Mouse (Mus musculus) urinary bladder, adult 18-20 months (tissue): ENCODE data around the gene Fam184b.

Source experiments
- DNase-seq, 2 experiments: peaks; one replicate each; pipeline ENCODE4 v3.0.0; 2022; ENCODE audit warnings: low spot score in 2 of 2, mixed read lengths in 2 of 2

Gene Fam184b

GRCm38 (mm10) chr5:45595363-45596039, 43.9 kb downstream of the Fam184b start:
- DNase-seq: no peak

DNA sequence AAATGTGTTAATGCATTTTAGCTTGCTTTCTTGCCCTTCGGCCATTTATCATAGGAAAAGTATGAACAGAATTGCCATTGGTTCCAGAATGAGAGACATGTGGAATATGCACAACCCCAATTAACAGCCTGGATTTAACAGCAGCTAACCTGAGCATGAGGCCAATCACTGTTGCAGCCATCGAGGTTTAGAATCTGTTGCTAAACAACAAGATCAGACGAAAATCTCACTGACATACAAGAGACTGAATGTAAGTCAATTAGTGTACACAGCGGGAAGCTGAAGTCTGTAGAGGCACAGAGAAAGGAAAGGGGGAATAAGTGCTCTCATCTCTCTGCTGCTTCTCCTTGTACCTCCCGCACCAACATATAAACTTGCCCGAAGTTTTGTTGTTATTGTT, 46.1 kb downstream of the Fam184b start:
- DNase-seq: no peak

DNA sequence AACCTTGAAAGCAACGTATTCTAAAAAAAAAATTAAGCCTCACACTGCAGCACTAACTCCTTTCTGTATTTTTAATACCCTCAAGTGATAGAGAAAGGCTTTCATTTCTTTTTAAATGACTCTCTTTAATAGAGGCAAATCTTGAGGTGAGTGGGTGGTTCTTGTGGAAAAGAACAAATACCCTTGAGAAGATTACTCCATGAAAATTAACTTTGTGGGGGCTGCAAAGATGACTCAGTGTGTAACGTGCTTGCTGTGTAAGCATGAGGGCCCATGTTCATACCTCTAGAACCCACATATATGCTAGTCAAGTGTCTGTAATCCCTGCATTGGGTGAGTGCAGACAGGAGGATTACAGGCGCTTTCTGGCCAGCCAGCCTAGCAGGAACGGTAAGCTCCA, 49.3 kb downstream of the Fam184b start:
- no peak for DNase-seq

DNA sequence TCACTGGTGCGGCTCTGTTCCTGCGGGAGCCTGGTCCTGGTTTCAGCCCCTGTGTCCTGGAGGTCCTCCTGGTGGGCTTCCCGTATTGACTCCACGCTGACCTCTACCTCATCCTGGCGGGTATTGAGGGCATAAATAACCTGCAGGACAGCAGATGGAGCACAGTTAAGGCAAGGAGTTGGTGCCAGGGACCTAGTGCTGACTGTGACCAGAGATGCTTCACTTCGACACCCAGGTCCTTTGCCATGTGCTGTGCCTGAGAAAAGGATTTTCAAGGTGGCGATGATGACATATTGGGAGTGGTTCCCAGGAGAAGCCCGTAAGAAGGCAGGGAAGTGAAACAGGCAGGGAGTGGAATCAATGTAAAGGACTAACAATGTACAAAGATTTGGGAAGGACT, 54.8 kb downstream of the Fam184b start:
- no peak for DNase-seq

- no peak for DNase-seq
Observed at GRCm38 (mm10) chr5:45580279-45580678, 59.1 kb downstream of the Fam184b start.

DNA sequence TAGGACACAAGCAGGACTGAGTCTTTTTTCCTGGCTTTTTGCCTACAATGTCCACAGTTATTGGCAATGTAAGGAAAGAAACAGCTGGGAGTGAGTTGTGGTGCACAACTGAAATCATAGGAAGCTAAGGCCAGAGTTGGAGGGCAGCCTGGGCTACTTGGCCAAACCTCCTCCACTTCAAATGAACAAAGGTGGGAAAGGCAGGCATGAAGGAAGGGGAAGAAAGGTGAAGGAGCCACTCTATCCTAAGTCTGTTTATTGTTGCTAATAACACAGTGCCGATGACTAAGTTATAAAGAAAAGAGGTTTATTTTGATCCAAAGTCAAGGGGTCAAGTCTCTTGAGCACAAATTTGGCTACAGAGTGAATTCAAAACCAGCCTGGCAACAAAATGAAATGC, 62.0 kb downstream of the Fam184b start:
- no peak for DNase-seq

GRCm38 (mm10) chr5:45576716-45577115, 62.7 kb downstream of the Fam184b start:
- DNase-seq: no peak

DNA sequence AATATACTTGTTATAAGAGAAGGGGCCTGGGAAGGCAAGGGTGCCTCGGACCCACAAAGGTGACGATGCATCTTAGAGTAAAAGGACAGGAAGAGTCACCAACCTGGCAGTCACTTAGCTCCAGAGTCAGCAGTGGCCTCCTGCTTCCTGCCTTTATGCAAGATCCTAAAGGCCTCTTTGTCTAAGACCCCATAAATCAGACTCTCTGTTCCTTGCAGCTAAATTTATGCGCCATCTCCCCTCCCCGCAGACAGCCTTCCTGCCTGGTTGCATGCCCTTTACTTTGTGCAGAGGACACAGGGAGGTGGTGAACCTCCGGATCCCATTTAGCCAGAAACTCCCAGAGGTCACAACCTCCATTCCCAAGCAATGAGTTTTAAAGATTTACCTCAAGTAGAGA, 66.6 kb downstream of the Fam184b start:
- DNase-seq: no peak

DNA sequence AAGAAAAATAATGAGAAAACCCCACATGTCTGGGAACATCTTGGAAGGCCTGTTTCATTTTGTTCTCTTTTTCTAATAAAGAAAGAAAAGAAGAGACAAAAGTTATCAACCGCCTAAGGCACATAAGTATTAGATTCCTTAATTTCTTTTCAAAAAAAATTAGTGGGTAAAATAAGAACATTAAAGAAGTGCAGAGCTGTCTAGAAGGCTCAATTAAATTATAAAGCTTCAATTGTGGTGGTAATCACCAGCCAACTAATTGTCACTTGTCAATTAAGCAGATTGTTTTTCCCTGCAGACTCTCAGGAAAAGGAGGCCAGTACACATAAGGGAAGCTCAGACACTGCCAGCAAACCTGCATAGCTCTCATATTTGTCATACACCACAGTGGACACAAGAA, 73.6 kb downstream of the Fam184b start:
- no peak for DNase-seq

DNA sequence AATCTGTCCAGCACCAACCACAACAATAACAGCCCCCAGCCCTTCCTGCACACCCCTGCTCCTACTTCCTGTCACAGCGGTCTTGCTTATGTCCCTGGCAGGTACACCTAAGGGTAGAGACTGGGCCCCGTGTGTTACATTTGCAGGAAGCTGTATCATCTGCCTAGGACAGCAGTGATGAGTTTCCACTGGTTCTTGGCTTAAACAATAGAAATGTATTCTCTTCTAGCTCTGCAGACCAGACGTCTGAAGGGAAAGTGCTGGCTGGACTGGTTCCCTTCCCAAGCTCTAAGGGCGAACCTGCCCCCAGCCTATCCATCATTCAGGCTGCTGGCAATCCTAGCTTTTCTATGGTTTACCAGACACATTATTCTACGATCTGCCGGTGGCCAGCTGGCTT, 75.4 kb downstream of the Fam184b start:
- no peak for DNase-seq

- DNase-seq: no peak
Observed at GRCm38 (mm10) chr5:45549586-45549985, 89.8 kb downstream of the Fam184b start.

DNA sequence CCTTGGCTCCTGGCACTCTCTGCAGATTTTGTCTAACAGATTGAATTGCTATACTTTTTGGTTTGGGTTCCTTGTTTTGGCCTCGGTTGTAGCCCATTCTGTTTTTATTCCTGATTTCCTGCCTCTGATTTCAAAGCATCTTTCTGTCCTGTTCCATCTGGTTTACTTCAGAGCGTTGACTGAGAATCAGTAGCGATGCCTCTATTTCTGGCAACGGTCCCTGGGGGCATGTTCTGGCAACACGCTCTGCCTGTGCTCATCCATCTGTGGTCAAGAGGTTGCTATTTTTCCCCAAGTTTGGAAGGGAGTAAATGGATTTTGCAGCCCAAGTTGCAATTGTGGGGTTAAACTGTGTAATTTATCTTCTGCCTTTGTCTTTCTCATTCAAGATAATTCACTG, 96.0 kb downstream of the Fam184b start:
- no peak for DNase-seq

GRCm38 (mm10) chr5:45539502-45539901, 99.9 kb downstream of the Fam184b start:
- no peak for DNase-seq

DNA sequence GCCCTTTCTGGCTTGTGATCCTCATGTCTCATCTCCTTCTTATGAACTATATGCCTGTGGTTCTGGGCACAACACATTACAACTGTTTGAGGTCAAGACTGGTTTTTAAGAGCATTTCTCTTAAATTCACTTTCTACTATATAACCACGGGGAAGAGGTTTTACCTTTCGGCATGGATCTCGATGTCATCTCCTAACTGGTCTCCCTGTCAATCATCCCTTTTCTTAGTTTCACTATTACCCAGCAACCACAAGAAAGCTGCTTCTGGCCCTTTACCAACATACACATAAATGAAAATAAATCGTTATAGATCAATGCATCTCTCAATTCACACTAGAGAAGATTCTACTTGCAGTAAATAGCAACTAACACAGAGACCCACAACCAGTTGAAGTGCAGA, 104.2 kb downstream of the Fam184b start:
- no peak for DNase-seq

DNA sequence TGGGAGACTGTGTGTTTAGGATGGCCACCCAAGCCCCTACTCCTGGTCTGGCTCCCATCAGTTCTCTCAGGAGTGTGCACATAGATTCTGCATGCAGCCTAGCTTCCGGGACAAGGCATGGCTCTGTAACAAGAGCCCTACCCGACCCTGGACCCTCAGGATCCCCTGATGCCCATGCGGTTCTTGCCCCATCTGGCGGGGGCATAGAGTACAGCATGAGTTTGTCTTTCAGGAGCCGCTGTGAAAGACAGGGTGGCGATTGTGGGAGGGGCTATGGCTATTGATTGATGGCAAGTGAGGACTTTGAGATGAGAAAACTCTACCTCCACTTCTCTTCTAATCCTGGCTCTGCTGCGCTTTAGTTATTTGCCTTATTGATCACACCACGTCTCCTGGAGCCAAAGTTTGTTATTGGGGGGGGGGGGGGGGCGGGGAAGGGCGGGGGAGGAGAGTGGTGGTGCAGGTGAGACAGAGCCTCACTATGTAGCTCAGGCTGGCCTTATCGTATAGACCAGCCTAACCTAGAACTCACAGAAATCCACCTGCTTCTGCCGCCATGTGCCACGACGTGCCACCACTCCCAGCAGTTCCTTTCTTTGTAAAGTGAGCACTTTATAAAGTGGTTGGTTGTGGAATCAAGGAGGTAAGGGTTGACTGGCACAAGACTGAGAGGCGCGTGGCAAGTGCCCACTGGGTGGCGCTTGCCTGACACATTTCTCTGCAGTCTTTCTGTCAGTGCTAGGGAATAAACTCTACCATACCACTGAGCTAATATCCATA, 104.9 kb downstream of the Fam184b start:
- peak in 1 of 2 experiments; percentile 11 for DNase-seq

DNA sequence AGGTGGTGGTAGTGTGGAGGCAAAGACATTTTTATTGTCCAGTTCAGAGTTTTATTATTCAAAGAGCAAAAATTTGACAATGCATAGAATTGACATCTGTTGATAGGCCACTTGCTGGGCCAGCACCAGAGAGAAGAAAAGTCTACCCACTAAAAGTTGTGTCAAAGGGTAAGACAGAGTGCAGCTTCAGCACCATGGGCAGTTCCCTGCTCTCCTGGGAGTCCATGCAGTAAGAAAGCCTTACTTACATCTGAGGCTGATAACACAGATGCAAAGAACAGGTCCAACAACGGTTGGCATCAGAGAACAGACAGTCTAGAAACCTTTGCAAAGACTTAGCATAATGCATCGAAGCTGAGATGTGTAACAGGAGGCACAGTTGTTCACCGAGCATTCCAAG, 109.7 kb downstream of the Fam184b start:
- no peak for DNase-seq

DNA sequence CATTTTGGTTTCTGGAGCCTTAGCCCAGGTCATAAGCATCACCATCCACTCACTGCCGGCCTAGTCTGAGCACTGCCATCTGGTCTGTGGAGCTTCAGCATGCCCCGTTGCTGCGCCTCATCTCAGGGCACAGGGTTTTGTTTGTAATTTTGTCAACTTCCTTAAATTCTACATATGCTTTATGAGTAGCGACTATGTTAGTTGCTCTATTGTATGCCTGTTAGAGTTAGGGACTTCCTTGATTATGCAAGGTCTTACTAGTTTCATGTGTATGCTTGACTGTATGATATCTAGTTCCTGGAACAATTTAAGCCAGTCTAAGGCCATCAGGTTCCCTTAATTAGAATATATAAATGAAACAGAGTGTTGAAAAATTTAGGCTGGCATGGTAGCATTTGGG, 113.1 kb downstream of the Fam184b start:
- DNase-seq: no peak

DNA sequence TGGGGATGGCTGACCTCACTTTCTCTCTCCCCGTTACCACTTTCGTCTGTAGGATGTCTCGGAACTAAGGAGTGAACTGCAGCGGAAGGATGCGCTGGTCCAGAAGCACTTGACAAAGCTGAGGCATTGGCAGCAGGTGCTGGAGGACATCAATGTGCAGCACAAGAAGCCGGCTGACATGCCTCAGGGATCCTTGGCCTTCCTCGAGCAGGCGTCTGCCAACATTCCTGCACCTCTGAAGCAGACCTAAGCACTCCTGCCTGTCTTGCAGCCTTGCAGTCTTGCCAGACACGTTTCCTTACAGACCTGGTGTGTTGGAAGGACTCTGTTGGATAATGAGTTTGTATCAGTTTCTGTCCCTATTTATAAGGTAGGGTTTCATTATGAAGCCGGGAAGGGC, 114.3 kb downstream of the Fam184b start:
- no peak for DNase-seq

GRCm38 (mm10) chr5:45521601-45522000, 117.8 kb downstream of the Fam184b start:
- DNase-seq: no peak

- no peak for DNase-seq
Observed at GRCm38 (mm10) chr5:45520809-45521110, 118.7 kb downstream of the Fam184b start.

- DNase-seq: peak; percentile 93
Observed at GRCm38 (mm10) chr5:45519960-45520808, 119.2 kb downstream of the Fam184b start, which contains the start of gene Med28. Gene Med28 (plus strand): TSS chr5:45520229.

GRCm38 (mm10) chr5:45515151-45515743, 124.2 kb downstream of the Fam184b start:
- no peak for DNase-seq
